Mouse (Mus musculus) brain, embryonic 14.5 days (tissue): ENCODE data around the gene Rxfp2.

Source experiments
- CTCF ChIP-seq: fragments of 200-500 bp; IDR thresholded peaks from 2 replicates; pipeline ENCODE4 v1.5.1; 2012; ENCODE audit warnings: inconsistent platforms, mild to moderate bottlenecking, moderate library complexity, borderline replicate concordance; ENCODE audit not compliant: insufficient read depth, insufficient read length; ENCODE audit errors: extremely low read depth
- POLR2A ChIP-seq: fragments of 200-500 bp; IDR thresholded peaks from 2 replicates; pipeline ENCODE4 v1.6.1; 2012; ENCODE audit warnings: mild to moderate bottlenecking, inconsistent platforms, borderline replicate concordance; ENCODE audit not compliant: poor library complexity, insufficient read depth, insufficient read length, severe bottlenecking; ENCODE audit errors: extremely low read depth

DNA sequence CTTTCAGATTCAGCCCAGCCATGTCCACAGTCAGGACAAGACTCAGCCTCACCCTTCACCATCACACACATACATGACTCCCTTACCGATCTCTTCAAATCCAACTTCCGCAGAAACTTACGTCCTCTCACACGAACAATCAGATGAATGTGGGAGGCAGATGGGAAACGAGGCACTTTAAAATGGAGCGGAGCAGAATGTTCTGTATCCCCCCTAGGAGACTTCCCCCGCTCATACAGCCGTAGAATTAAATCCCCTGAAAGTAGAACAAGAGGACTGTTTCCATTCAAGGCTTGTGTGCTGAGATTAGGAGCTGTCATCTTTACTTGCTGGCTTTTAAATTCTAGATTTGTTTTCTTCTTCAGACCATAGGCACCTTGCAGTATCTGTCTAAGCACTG lies 110.0 kb downstream of the Rxfp2 start:
- TF ChIP-seq CTCF (no peak), POLR2A (no peak)
